Mouse (Mus musculus) c-Kit-positive CD71-positive TER-119-negative erythroid progenitor cells, embryonic 14.5 days (primary cell): ENCODE results near the gene Rps15.
A peak's percentile ranks its signal among the peaks of the same experiment; 100 is the strongest.

Experiments used
- DNase-seq: peaks from one replicate; pipeline ENCODE4 v3.0.0-alpha.2; 2013; ENCODE audit warnings: low read depth

Gene Rps15

GRCm38 (mm10) chr10:80260642-80261584 is 31.3 kb upstream of the Rps15 start, which contains the start of the genes Gamt and Dazap1:
Gamt (minus strand) TSS chr10:80261012.
Dazap1 (plus strand) TSS chr10:80261486.
- peak; percentile 95 for DNase-seq

- peak; percentile 96 for DNase-seq
Measured at GRCm38 (mm10) chr10:80261585-80261968, 30.7 kb upstream of the Rps15 start.

GRCm38 (mm10) chr10:80262169-80262568 is 30.1 kb upstream of the Rps15 start:
- no peak for DNase-seq

- DNase-seq = no peak
Measured at GRCm38 (mm10) chr10:80262776-80263365, 29.4 kb upstream of the Rps15 start.

GRCm38 (mm10) chr10:80264341-80265148 is 27.7 kb upstream of the Rps15 start:
- peak; percentile 96 for DNase-seq

GRCm38 (mm10) chr10:80265149-80265486 is 27.1 kb upstream of the Rps15 start:
- no peak for DNase-seq

- DNase-seq = no peak
Measured at GRCm38 (mm10) chr10:80270099-80270498, 22.2 kb upstream of the Rps15 start.

GRCm38 (mm10) chr10:80270734-80271181 is 21.5 kb upstream of the Rps15 start:
- DNase-seq = no peak

- no peak for DNase-seq
Measured at GRCm38 (mm10) chr10:80271186-80271843, 20.9 kb upstream of the Rps15 start.

- no peak for DNase-seq
Measured at GRCm38 (mm10) chr10:80271870-80272585, 20.2 kb upstream of the Rps15 start.

GRCm38 (mm10) chr10:80273847-80274246 is 18.4 kb upstream of the Rps15 start:
- no peak for DNase-seq

- no peak for DNase-seq
Measured at GRCm38 (mm10) chr10:80276238-80276637, 16.0 kb upstream of the Rps15 start.

GRCm38 (mm10) chr10:80278390-80278789 is 13.9 kb upstream of the Rps15 start:
- no peak for DNase-seq

GRCm38 (mm10) chr10:80279273-80279672 is 13.0 kb upstream of the Rps15 start:
- no peak for DNase-seq

GRCm38 (mm10) chr10:80281304-80281703 is 10.9 kb upstream of the Rps15 start:
- no peak for DNase-seq

GRCm38 (mm10) chr10:80281921-80282371 is 10.3 kb upstream of the Rps15 start:
- DNase-seq = no peak

- DNase-seq = no peak
Measured at GRCm38 (mm10) chr10:80282481-80283441, 9.5 kb upstream of the Rps15 start.

GRCm38 (mm10) chr10:80285222-80286070 is 6.8 kb upstream of the Rps15 start:
- DNase-seq = no peak

- no peak for DNase-seq
Measured at GRCm38 (mm10) chr10:80288097-80288496, 4.2 kb upstream of the Rps15 start.
